Mouse (Mus musculus) liver, adult 2 months (tissue): ENCODE results near the gene Hic2. TPM values are rescaled to one million over a fixed set of nuclear protein-coding genes. Genes with fewer than 3 reads are reported as not detected.

ENCODE experiments used
- DNase-seq: peaks from one replicate; pipeline ENCODE4 v3.0.0-alpha.2; 2011; ENCODE audit warnings: low read depth, low spot score; ENCODE audit errors: extremely low read depth
- H3K27ac ChIP-seq: fragments of 200-500 bp; replicated peaks from 2 replicates; pipeline ENCODE4 v1.5.1; 2012; ENCODE audit warnings: low read depth, mild to moderate bottlenecking, control low read depth, inconsistent platforms, low read length; ENCODE audit not compliant: insufficient read depth
- H3K27me3 ChIP-seq: fragments of 200-500 bp; 2 replicates; pipeline ENCODE4 v1.6.1; 2012; ENCODE audit warnings: mild to moderate bottlenecking, moderate library complexity, low read length, inconsistent platforms; ENCODE audit not compliant: control insufficient read depth, insufficient read depth
- H3K36me3 ChIP-seq: fragments of 200-500 bp; 2 replicates; pipeline ENCODE4 v1.6.1; 2012; ENCODE audit warnings: low read length, inconsistent platforms; ENCODE audit not compliant: control insufficient read depth, insufficient read depth
- H3K4me1 ChIP-seq: fragments of 200-500 bp; 2 replicates; pipeline ENCODE4 v1.6.1; 2011; ENCODE audit warnings: low read length; ENCODE audit not compliant: control insufficient read depth, insufficient read depth
- H3K4me3 ChIP-seq: fragments of 200-500 bp; 2 replicates; pipeline ENCODE4 v1.5.1; 2011; ENCODE audit warnings: low read depth, mild to moderate bottlenecking, control low read depth, low read length, moderate library complexity; ENCODE audit not compliant: insufficient read depth
- H3K79me2 ChIP-seq: fragments of 200-500 bp; 2 replicates; pipeline ENCODE4 v1.6.1; 2012; ENCODE audit warnings: inconsistent platforms, mild to moderate bottlenecking, low read length, moderate library complexity; ENCODE audit not compliant: control insufficient read depth, insufficient read depth
- H3K9ac ChIP-seq: fragments of 200-500 bp; 2 replicates; pipeline ENCODE4 v1.6.1; 2012; ENCODE audit warnings: low read depth, mild to moderate bottlenecking, control low read depth, inconsistent platforms, low read length
- CTCF ChIP-seq: fragments of 200-500 bp; IDR thresholded peaks from 2 replicates; pipeline ENCODE4 v1.5.1; 2011; ENCODE audit warnings: low read depth, low read length, control low read depth
- POLR2A ChIP-seq: fragments of 200-500 bp; IDR thresholded peaks from 2 replicates; pipeline ENCODE4 v1.6.1; 2011; ENCODE audit warnings: low read length, control low read depth; ENCODE audit not compliant: insufficient read depth; ENCODE audit errors: extremely low read depth
- WGBS: fragments of 180-500 bp; shearing (Covaris S2); methylation state at CpG from one replicate; pipeline ENCODE4 v1.1.7; 2018; 5-methylcytosine and 5-hydroxymethylcytosine counted together
- polyA plus RNA-seq: library from polyadenylated mRNA; depleted of rRNA; stranded (reverse); fragments of >200 nt; gene quantifications from 2 replicates; pipeline ENCODE4 v1.2.3, GENCODE M21; 2012
- total RNA-seq: library from RNA; depleted of rRNA; stranded (reverse); fragments of >200 nt; gene quantifications from 2 replicates; pipeline ENCODE4 v1.2.3, GENCODE M21; 2014

Gene Hic2
- total and polyA plus RNA-seq, 2 experiments, result 0.83 to 0.87 TPM

GRCm38 (mm10) chr16:17201977-17202376 lies 31.4 kb upstream of the Hic2 start:
- Histone ChIP-seq H3K9ac (no peak overlapping the region), H3K36me3 (no peaks in the 10 kb centered on the region), H3K4me3 (no peak overlapping the region), H3K27me3 (no peaks in the 10 kb centered on the region), H3K79me2 (peaks cover 23% of the 10 kb centered on the region; the same call in 1 of the 2 replicates), H3K27ac (no peak overlapping the region), H3K4me1 (peaks cover 7% of the 10 kb centered on the region)
- 88% methylated on average over 2 of the region's 2 CpGs for WGBS
- TF ChIP-seq POLR2A, result no peak
- TF ChIP-seq CTCF, result no peak
- DNase-seq, result no peak

DNA sequence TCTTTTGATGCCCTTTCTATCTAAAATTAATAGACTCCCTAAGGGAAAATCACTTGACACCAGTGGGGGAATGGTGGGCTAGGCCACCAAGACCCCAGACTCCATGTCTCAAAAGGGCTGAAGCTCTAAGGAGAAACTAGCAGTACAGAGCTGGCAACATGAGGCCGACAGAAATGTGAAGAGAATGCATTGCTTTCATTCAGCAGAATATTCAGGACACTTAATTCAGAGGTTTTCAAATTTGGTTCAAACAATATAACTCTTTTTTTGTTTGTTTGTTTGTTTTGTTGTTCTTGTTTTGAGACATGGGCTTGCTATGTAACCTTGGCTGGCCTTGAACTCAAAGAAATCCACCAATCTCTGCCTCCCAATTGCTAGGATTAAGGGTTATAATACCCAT lies 30.8 kb upstream of the Hic2 start, which contains the start of gene Ube2l3:
Ube2l3 (minus strand) TSS at position 101 of the 400 bp plus-strand sequence.
- TF ChIP-seq POLR2A (no peak), CTCF (no peak)
- Histone ChIP-seq H3K27me3 (no peaks in the 10 kb centered on the region), H3K4me3 (peak within 1 kb of the TSS; percentile 88), H3K27ac (no peak within 1 kb of the TSS), H3K9ac (no peak within 1 kb of the TSS), H3K4me1 (peaks cover 7% of the 10 kb centered on the region), H3K79me2 (peaks cover 22% of the 10 kb centered on the region; the same call in 1 of the 2 replicates), H3K36me3 (no peaks in the 10 kb centered on the region)
- DNase-seq, result no peak
- WGBS, result 94% methylated on average over 1 of the region's 1 CpGs

- H3K27ac ChIP-seq, result no peak overlapping the region
- TF ChIP-seq POLR2A, result no peak
- peak; percentile 47 for TF ChIP-seq CTCF
- H3K79me2 ChIP-seq, result peaks cover 13% of the 10 kb centered on the region; the same call in 1 of the 2 replicates
Observed at GRCm38 (mm10) chr16:17204990-17205389, 28.4 kb upstream of the Hic2 start.

DNA sequence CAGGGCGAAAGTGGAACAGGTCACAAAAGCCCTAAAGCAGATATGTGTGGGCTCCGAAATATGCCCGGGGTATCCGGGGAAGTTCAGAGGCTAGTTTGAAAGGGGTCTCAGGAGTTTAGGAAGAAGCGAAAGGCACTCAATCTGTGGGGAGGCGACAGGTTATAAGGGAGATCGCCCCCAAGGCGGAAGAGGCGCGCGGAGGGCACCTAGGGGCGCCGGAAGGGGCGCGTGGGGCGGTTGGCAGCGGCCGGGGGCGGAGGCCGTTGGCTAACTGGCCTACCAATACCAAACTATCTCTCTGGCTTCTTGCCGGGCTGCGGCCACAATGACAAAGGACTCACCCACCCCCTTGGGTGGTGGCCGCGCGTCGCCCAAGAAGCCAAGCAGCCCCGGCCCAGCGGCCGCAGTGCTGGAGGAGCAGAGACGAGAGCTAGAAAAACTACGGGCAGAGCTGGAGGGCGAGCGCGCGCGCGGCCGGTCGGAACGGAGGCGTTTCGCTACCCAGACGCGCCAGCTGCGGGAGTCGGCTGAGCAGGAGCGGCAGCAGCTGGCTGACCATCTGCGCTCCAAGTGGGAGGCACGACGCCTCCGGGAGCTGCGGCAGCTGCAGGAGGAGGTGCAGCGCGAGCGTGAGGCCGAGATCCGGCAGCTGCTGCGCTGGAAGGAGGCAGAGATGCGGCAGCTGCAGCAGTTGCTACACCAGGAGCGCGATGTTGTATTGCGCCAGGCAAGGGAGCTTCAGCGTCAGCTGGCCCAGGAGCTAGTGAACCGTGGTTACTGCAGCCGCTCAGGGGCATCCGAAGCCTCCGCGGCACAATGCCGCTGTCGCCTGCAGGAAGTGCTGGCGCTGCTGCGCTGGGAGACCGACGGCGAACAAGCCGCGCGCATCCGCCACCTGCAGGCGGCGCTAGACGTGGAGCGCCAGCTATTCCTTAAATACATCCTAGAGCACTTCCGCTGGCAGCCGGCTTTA lies 24.7 kb upstream of the Hic2 start, which contains the start of gene Rimbp3:
Rimbp3 (plus strand) TSS at position 215 of the 973 bp plus-strand sequence.
- Histone ChIP-seq H3K27me3 (peaks cover 4% of the 10 kb centered on the region; the same call in 1 of the 2 replicates), H3K4me1 (peaks cover 2% of the 10 kb centered on the region), H3K4me3 (peak within 1 kb of the TSS; percentile 61), H3K27ac (no peak within 1 kb of the TSS), H3K9ac (peak within 1 kb of the TSS; percentile 54), H3K79me2 (no peaks in the 10 kb centered on the region), H3K36me3 (no peaks in the 10 kb centered on the region)
- peak; percentile 62 for DNase-seq
- WGBS, result 2% methylated on average over 85 of the region's 85 CpGs
- TF ChIP-seq CTCF (peak; percentile 92), POLR2A (no peak)

More at GRCm38 (mm10) chr16:17204990-17205389, 28.4 kb upstream of the Hic2 start:
- peak; percentile 54 for DNase-seq
- WGBS, result 4% methylated on average over 6 of the region's 6 CpGs
- H3K36me3 ChIP-seq, result no peaks in the 10 kb centered on the region
- peaks cover 4% of the 10 kb centered on the region; the same call in 1 of the 2 replicates for H3K27me3 ChIP-seq
- H3K4me1 ChIP-seq, result peaks cover 1% of the 10 kb centered on the region
- no peak overlapping the region for H3K9ac ChIP-seq
- H3K4me3 ChIP-seq, result no peak overlapping the region

DNA sequence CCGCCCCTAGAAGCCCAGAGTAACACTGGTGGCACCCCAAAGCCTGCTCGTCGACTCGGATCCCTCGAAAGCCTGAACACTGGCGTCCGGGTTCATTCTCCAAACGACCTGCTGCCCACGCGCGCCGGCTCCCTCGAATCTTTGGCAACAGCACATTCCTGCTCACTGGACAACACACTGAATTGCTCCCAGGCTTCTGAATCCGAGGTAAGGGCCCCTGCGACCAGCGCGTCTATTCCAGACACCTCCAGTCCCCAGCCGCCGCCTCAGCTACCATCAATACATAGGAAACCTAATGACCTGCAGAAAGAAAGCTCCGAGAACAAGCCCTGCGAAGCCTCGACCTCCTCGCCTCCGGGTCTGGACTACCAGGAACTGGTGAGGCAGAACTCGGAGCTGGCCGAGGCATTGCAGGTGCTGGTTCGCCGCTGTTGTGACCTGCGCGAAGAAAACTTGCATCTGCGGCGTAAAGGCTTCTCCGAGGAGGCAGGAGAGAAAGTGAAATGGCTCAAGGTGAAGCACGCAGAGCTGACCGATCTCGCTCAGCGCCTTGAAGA lies 23.9 kb upstream of the Hic2 start:
- H3K36me3 ChIP-seq, result no peaks in the 10 kb centered on the region
- H3K4me1 ChIP-seq, result peaks cover 2% of the 10 kb centered on the region
- peaks cover 4% of the 10 kb centered on the region; the same call in 1 of the 2 replicates for H3K27me3 ChIP-seq
- H3K27ac ChIP-seq, result no peak overlapping the region
- TF ChIP-seq POLR2A (no peak), CTCF (no peak; the same call in 1 of the 2 replicates)
- under 1% methylated on average over 37 of the region's 37 CpGs for WGBS
- H3K79me2 ChIP-seq, result no peaks in the 10 kb centered on the region
- H3K4me3 ChIP-seq, result peak overlapping the region; percentile 61
- DNase-seq, result peak; percentile 24
- no peak overlapping the region for H3K9ac ChIP-seq
